Comparison of ENCODE assay signal across 7 mouse cellular contexts in genomic region chr2:67566566-67566965, GRCm38 (mm10). TPM values are rescaled to one million over a fixed set of nuclear protein-coding genes. Genes with fewer than 3 reads are reported as not detected.
DNase-seq lines count a peak whose midpoint lies in the region; ATAC-seq lines count a peak whose summit lies in the region.

No protein-coding gene starts in this region.

- peak overlapping the region; percentile 98 for H3K4me2 ChIP-seq in forebrain, embryonic 14.5 days (ENCODE audit: low read length)
- H3K4me2 ChIP-seq in liver, embryonic 11.5 days = peak overlapping the region; percentile 72

- no peak overlapping the region for H3K27ac ChIP-seq in brown adipose tissue, adult 24 weeks (replicated peaks; ENCODE audit: low read depth, low read length)
- peak overlapping the region; percentile 96; the same call in 1 of the 2 replicates for H3K27ac ChIP-seq in forebrain, embryonic 14.5 days (ENCODE audit: low read depth, low read length)
- H3K27ac ChIP-seq in liver, embryonic 11.5 days (ENCODE audit: low read depth, low read length) = no peak overlapping the region

- no peaks in the 10 kb centered on the region for H3K27me3 ChIP-seq in forebrain, embryonic 14.5 days (replicated peaks; ENCODE audit: control insufficient read depth, insufficient read depth, low read length)
- peaks cover 30% of the 10 kb centered on the region for H3K27me3 ChIP-seq in liver, embryonic 11.5 days (replicated peaks; ENCODE audit: control insufficient read depth, insufficient read depth, low read length)

- H3K9ac ChIP-seq in forebrain, embryonic 14.5 days (ENCODE audit: low read length) = peak overlapping the region; percentile 82
- H3K9ac ChIP-seq in liver, embryonic 11.5 days (ENCODE audit: low read depth, low read length) = no peak overlapping the region

- H3K4me3 ChIP-seq in brown adipose tissue, adult 24 weeks (ENCODE audit: insufficient read depth, low read depth, low read length) = peak overlapping the region; percentile 48
- H3K4me3 ChIP-seq in forebrain, embryonic 14.5 days (ENCODE audit: low read depth, low read length) = peak overlapping the region; percentile 55
- peak overlapping the region; percentile 52 for H3K4me3 ChIP-seq in liver, embryonic 11.5 days (ENCODE audit: low read depth, low read length)

- 1% methylated on average over 12 of the region's 12 CpGs for WGBS in forebrain, embryonic 14.5 days
- WGBS in liver, embryonic 11.5 days = 6% methylated on average over 12 of the region's 12 CpGs

- no peaks in the 10 kb centered on the region; the same call in 1 of the 2 replicates for H3K4me1 ChIP-seq in brown adipose tissue, adult 24 weeks (ENCODE audit: control insufficient read depth, insufficient read depth, insufficient read length, low read length)
- H3K4me1 ChIP-seq in forebrain, embryonic 14.5 days (ENCODE audit: control insufficient read depth, insufficient read depth, low read length) = peaks cover 8% of the 10 kb centered on the region
- H3K4me1 ChIP-seq in liver, embryonic 11.5 days (replicated peaks; ENCODE audit: control insufficient read depth, insufficient read depth, low read length) = no peaks in the 10 kb centered on the region

- H3K36me3 ChIP-seq in forebrain, embryonic 14.5 days (ENCODE audit: control insufficient read depth, insufficient read depth, low read length) = no peaks in the 10 kb centered on the region
- H3K36me3 ChIP-seq in liver, embryonic 11.5 days (ENCODE audit: control insufficient read depth, insufficient read depth, low read length) = no peaks in the 10 kb centered on the region

- ATAC-seq in forebrain, embryonic 14.5 days = 0 out of 2 replicates have a peak, but pooled peaks have one; percentile 0
- ATAC-seq in liver, embryonic 11.5 days (replicated peaks; ENCODE audit: low FRiP score) = no peak

- no peaks in the 10 kb centered on the region for H3K9me3 ChIP-seq in forebrain, embryonic 14.5 days (replicated peaks; ENCODE audit: control insufficient read depth, low read length)
- H3K9me3 ChIP-seq in liver, embryonic 11.5 days (ENCODE audit: control insufficient read depth, low read length) = no peaks in the 10 kb centered on the region

- DNase-seq in layer of hippocampus, adult 11-12 months (ENCODE audit: low spot score) = peak; percentile 11
- no peak for DNase-seq in layer of hippocampus, adult 9-10 months (ENCODE audit: low spot score)
- no peak for DNase-seq in forebrain, embryonic 14.5 days (ENCODE audit: low spot score)
- DNase-seq in liver, embryonic 11.5 days (ENCODE audit: low spot score) = peak; percentile 33
- no peak for DNase-seq in retina, embryonic 14.5 days (ENCODE audit: low spot score)
- DNase-seq in testis, postnatal 14 days (ENCODE audit: low spot score) = no peak

RNA-seq across cellular contexts. Expression of gene B3galt1, which starts 0.9 kb away (rescaled TPM):
- polyA plus RNA-seq in brown adipose tissue, adult 24 weeks (2012; ENCODE audit: insufficient read depth, insufficient read length, missing spikeins) = 0.59 and 0.71 TPM in 2 replicates
- 45.2 and 54.4 TPM in 2 replicates for polyA plus RNA-seq in forebrain, embryonic 14.5 days (2014; fragmentation: Nextera tagmentation; extraction: Ambion mirVana)
- polyA plus RNA-seq in liver, embryonic 11.5 days (2014; fragmentation: Nextera tagmentation; extraction: Ambion mirVana) = 0.75 and 1.5 TPM in 2 replicates

Comparison
In these comparisons a context has a peak if more than half of its experiments do, and no peak if none do; other contexts are left out.
1. DNase-seq: peak in layer of hippocampus, adult 11-12 months (single experiment) and liver, embryonic 11.5 days (single experiment); none in layer of hippocampus, adult 9-10 months (single experiment), forebrain, embryonic 14.5 days (single experiment), retina, embryonic 14.5 days (single experiment) and testis, postnatal 14 days (single experiment).
2. RNA of gene B3galt1, which starts 0.9 kb away (polyA plus RNA-seq): 45.2 to 54.4 TPM in forebrain, embryonic 14.5 days; 0.75 to 1.5 TPM in liver, embryonic 11.5 days and 0.59 to 0.71 TPM in brown adipose tissue, adult 24 weeks; every median in the first group is over 10 times any median in the second.
3. Peak in every context shown above with its lines, with median percentiles within 50 percentile points of each other: H3K4me3 ChIP-seq.